Mouse (Mus musculus) retina, adult 2 months (tissue): ENCODE measurements around the gene Mmp11.

Experiments
- DNase-seq: peaks from one replicate; pipeline ENCODE4 v3.0.0-alpha.2; 2012; ENCODE audit warnings: low read depth, low spot score

Gene Mmp11

GRCm38 (mm10) chr10:75937851-75938643, 1.8 kb upstream of the Mmp11 start:
- no peak for DNase-seq

GRCm38 (mm10) chr10:75936909-75937667, 792 bp upstream of the Mmp11 start:
- no peak for DNase-seq

GRCm38 (mm10) chr10:75934991-75935390, 1.3 kb downstream of the Mmp11 start:
- DNase-seq: no peak

GRCm38 (mm10) chr10:75932891-75933290, 3.4 kb downstream of the Mmp11 start, which contains the start of gene Chchd10:
Gene Chchd10, plus strand, starts transcription at chr10:75933130.
- DNase-seq: no peak

GRCm38 (mm10) chr10:75932081-75932678, 4.1 kb downstream of the Mmp11 start:
- no peak for DNase-seq

- no peak for DNase-seq
These were observed 5.0 kb downstream of the Mmp11 start for GRCm38 (mm10) chr10:75931311-75931710.

- DNase-seq: no peak
These were observed 6.0 kb downstream of the Mmp11 start for GRCm38 (mm10) chr10:75930304-75930703.

GRCm38 (mm10) chr10:75926396-75926795, 9.9 kb downstream of the Mmp11 start:
- no peak for DNase-seq

GRCm38 (mm10) chr10:75924324-75924723, 12.0 kb downstream of the Mmp11 start:
- no peak for DNase-seq

- DNase-seq: no peak
These were observed 14.4 kb downstream of the Mmp11 start for GRCm38 (mm10) chr10:75921726-75922560.

GRCm38 (mm10) chr10:75921026-75921725, 15.1 kb downstream of the Mmp11 start, which contains the start of gene Smarcb1:
Gene Smarcb1, minus strand, starts transcription at chr10:75921617.
- peak; percentile 89 for DNase-seq

GRCm38 (mm10) chr10:75919026-75919425, 17.3 kb downstream of the Mmp11 start:
- DNase-seq: no peak

GRCm38 (mm10) chr10:75916840-75917239, 19.5 kb downstream of the Mmp11 start:
- DNase-seq: no peak

GRCm38 (mm10) chr10:75915557-75915956, 20.7 kb downstream of the Mmp11 start:
- DNase-seq: no peak

- DNase-seq: no peak
These were observed 23.2 kb downstream of the Mmp11 start for GRCm38 (mm10) chr10:75913013-75913589.

GRCm38 (mm10) chr10:75910698-75911097, 25.6 kb downstream of the Mmp11 start:
- DNase-seq: no peak

- DNase-seq: no peak
These were observed 29.4 kb downstream of the Mmp11 start for GRCm38 (mm10) chr10:75906882-75907281.

- DNase-seq: no peak
These were observed 31.9 kb downstream of the Mmp11 start for GRCm38 (mm10) chr10:75904391-75904790.

- DNase-seq: no peak
These were observed 37.5 kb downstream of the Mmp11 start for GRCm38 (mm10) chr10:75898846-75899245.

- DNase-seq: no peak
These were observed 38.2 kb downstream of the Mmp11 start for GRCm38 (mm10) chr10:75898039-75898564.
